Mouse (Mus musculus): ENCODE results near the gene Tjp3.
A peak's percentile ranks its signal among the peaks of the same experiment; 100 is the strongest.

Gene Tjp3

GRCm38 (mm10) chr10:81297246-81297645, 5.9 kb upstream of the Tjp3 start:
- DNase-seq: no peak

GRCm38 (mm10) chr10:81295185-81295584, 3.8 kb upstream of the Tjp3 start:
- no peak for DNase-seq

GRCm38 (mm10) chr10:81294442-81294841, 3.1 kb upstream of the Tjp3 start:
- no peak for DNase-seq

- no peak for DNase-seq
These were observed 2.1 kb upstream of the Tjp3 start for GRCm38 (mm10) chr10:81293334-81294030.

GRCm38 (mm10) chr10:81292554-81293333, 1.4 kb upstream of the Tjp3 start, which contains the start of gene Pip5k1c:
Gene Pip5k1c, plus strand, starts transcription at chr10:81292963.
- peak; percentile 100 for DNase-seq

GRCm38 (mm10) chr10:81290698-81291460, 502 bp downstream of the Tjp3 start:
- peak; percentile 55 for DNase-seq

- peak; percentile 53 for DNase-seq
These were observed 1.6 kb downstream of the Tjp3 start for GRCm38 (mm10) chr10:81289811-81290210.

GRCm38 (mm10) chr10:81289278-81289677, 2.1 kb downstream of the Tjp3 start:
- DNase-seq: peak; percentile 65

- peak; percentile 51 for DNase-seq
These were observed 2.8 kb downstream of the Tjp3 start for GRCm38 (mm10) chr10:81288601-81289000.

- peak; percentile 62 for DNase-seq
These were observed 3.7 kb downstream of the Tjp3 start for GRCm38 (mm10) chr10:81287513-81288157.

GRCm38 (mm10) chr10:81286586-81286985, 4.8 kb downstream of the Tjp3 start:
- peak; percentile 71 for DNase-seq

GRCm38 (mm10) chr10:81285694-81286450, 5.5 kb downstream of the Tjp3 start:
- peak; percentile 93 for DNase-seq

- peak; percentile 77 for DNase-seq
These were observed 6.7 kb downstream of the Tjp3 start for GRCm38 (mm10) chr10:81284719-81285118.

GRCm38 (mm10) chr10:81284189-81284588, 7.2 kb downstream of the Tjp3 start:
- peak; percentile 45 for DNase-seq

GRCm38 (mm10) chr10:81279496-81279895, 11.9 kb downstream of the Tjp3 start:
- DNase-seq: no peak

- DNase-seq: no peak
These were observed 13.7 kb downstream of the Tjp3 start for GRCm38 (mm10) chr10:81277676-81278075.

- no peak for DNase-seq
These were observed 17.5 kb downstream of the Tjp3 start for GRCm38 (mm10) chr10:81273842-81274241.

- DNase-seq: no peak
These were observed 19.0 kb downstream of the Tjp3 start for GRCm38 (mm10) chr10:81272356-81272755.

GRCm38 (mm10) chr10:81268643-81269412, 22.6 kb downstream of the Tjp3 start:
- DNase-seq: no peak

GRCm38 (mm10) chr10:81268056-81268455, 23.3 kb downstream of the Tjp3 start:
- peak; percentile 88 for DNase-seq
